Mouse (Mus musculus) heart, adult 8-10 months (tissue): Measurements from ENCODE around the gene Gm13288. TPM values are rescaled to one million over a fixed set of nuclear protein-coding genes. Genes with fewer than 3 reads are reported as not detected.
"Not testable (repeated sequence)": the region's sequence is repeated elsewhere in the genome, so short reads cannot be mapped to it uniquely, and the experiment has no call there.

Experiments used
- DNase-seq: peaks from one replicate; pipeline ENCODE4 v3.0.0; 2022; ENCODE audit warnings: low spot score
- total RNA-seq, 4 experiments: library from RNA; stranded (reverse); gene quantifications; 2 replicates each; pipeline ENCODE4 v1.2.4; 2022

The Gm13288 gene
- total RNA-seq, 4 experiments from 2014 or later, result not detected

GRCm38 (mm10) chr4:88799365-88799764 is 6.0 kb upstream of the Gm13288 start, which contains the start of gene Gm13285:
Gm13285 (plus strand) TSS chr4:88799665.
- DNase-seq, result not testable (repeated sequence)

- DNase-seq, result not testable (repeated sequence)
Observed at GRCm38 (mm10) chr4:88802954-88803353, 2.4 kb upstream of the Gm13288 start, which contains the start of gene Gm13287. Gm13287 (plus strand) TSS chr4:88803254.

- not testable (repeated sequence) for DNase-seq
Observed at GRCm38 (mm10) chr4:88805761-88806160, 430 bp downstream of the Gm13288 start.

GRCm38 (mm10) chr4:88815928-88816327 is 10.6 kb downstream of the Gm13288 start, which contains the start of gene Ifna7:
Ifna7 (plus strand) TSS chr4:88816228.
- DNase-seq, result no peak

GRCm38 (mm10) chr4:88819659-88820058 is 14.3 kb downstream of the Gm13288 start, which contains the start of gene Ifna11:
Ifna11 (plus strand) TSS chr4:88819959.
- no peak for DNase-seq

- DNase-seq, result no peak
Observed at GRCm38 (mm10) chr4:88822995-88823394, 17.7 kb downstream of the Gm13288 start.

GRCm38 (mm10) chr4:88827116-88827515 is 21.8 kb downstream of the Gm13288 start, which contains the start of gene Ifna6:
Ifna6 (plus strand) TSS chr4:88827416.
- not testable (repeated sequence) for DNase-seq

- DNase-seq, result no peak
Observed at GRCm38 (mm10) chr4:88830523-88830922, 25.2 kb downstream of the Gm13288 start.

GRCm38 (mm10) chr4:88835225-88835624 is 29.9 kb downstream of the Gm13288 start, which contains the start of gene Ifna5:
Ifna5 (plus strand) TSS chr4:88835525.
- not testable (repeated sequence) for DNase-seq

- no peak for DNase-seq
Observed at GRCm38 (mm10) chr4:88838828-88839227, 33.5 kb downstream of the Gm13288 start.

GRCm38 (mm10) chr4:88840058-88840457 is 34.7 kb downstream of the Gm13288 start:
- DNase-seq, result no peak

- no peak for DNase-seq
Observed at GRCm38 (mm10) chr4:88841438-88841911, 36.1 kb downstream of the Gm13288 start, which contains the start of gene Ifna4. Ifna4 (plus strand) TSS chr4:88841861.

GRCm38 (mm10) chr4:88845334-88845733 is 40.0 kb downstream of the Gm13288 start:
- no peak for DNase-seq

- DNase-seq, result no peak
Observed at GRCm38 (mm10) chr4:88849698-88850097, 44.4 kb downstream of the Gm13288 start, which contains the start of gene Ifna1. Ifna1 (plus strand) TSS chr4:88850087.

GRCm38 (mm10) chr4:88851026-88851763 is 45.9 kb downstream of the Gm13288 start:
- DNase-seq, result no peak

Other genes with a start within 250 kb of the Gm13288 start
- gene Ifna15, start 247.3 kb upstream of the Gm13288 start, total RNA-seq, result not detected
- gene Ifna14, start 233.7 kb upstream of the Gm13288 start, total RNA-seq, result not detected
- gene Ifna9, start 213.1 kb upstream of the Gm13288 start, total RNA-seq, result not detected
- not detected for gene Ifna12, start 202.2 kb upstream of the Gm13288 start, total RNA-seq
- not detected for gene C87499, start 171.1 kb upstream of the Gm13288 start, total RNA-seq
- not detected for gene Ifna13, start 161.1 kb upstream of the Gm13288 start, total RNA-seq
- gene Ifna16, start 128.6 kb upstream of the Gm13288 start, total RNA-seq, result not detected
- gene Ifna2, start 121.6 kb upstream of the Gm13288 start, total RNA-seq, result not detected
- gene Ifnab, start 114.2 kb upstream of the Gm13288 start, total RNA-seq, result not detected
- gene Gm26566, start 83.7 kb upstream of the Gm13288 start, total RNA-seq, result under 1 TPM; 0.41 to 0.87 (median 0.64) TPM
- gene Klhl9, start 83.1 kb upstream of the Gm13288 start, total RNA-seq, result 10 to 100 TPM; 67.8 to 80.5 (median 71.9) TPM
- gene Gm13271, start 50.7 kb upstream of the Gm13288 start, total RNA-seq, result not detected
- not detected for gene Gm13283, start 45.4 kb upstream of the Gm13288 start, total RNA-seq
- not detected for gene Gm13290, start 31.7 kb upstream of the Gm13288 start, total RNA-seq
- gene Gm13289, start 28.6 kb upstream of the Gm13288 start, total RNA-seq, result not detected
- not detected for gene Gm13272, start 25.7 kb upstream of the Gm13288 start, total RNA-seq
- not detected for gene Ifnz, start 23.4 kb upstream of the Gm13288 start, total RNA-seq
- gene Gm13276, start 19.8 kb upstream of the Gm13288 start, total RNA-seq, result not detected
- not detected for gene Gm13277, start 16.9 kb upstream of the Gm13288 start, total RNA-seq
- not detected for gene Gm13278, start 14.0 kb upstream of the Gm13288 start, total RNA-seq
- not detected for gene Gm13275, start 11.0 kb upstream of the Gm13288 start, total RNA-seq
- not detected for gene Gm13279, start 8.1 kb upstream of the Gm13288 start, total RNA-seq
- gene Gm13285, start 5.9 kb upstream of the Gm13288 start, total RNA-seq, result not detected
- not detected for gene Gm13287, start 2.3 kb upstream of the Gm13288 start, total RNA-seq
- gene Ifna7, start 10.7 kb downstream of the Gm13288 start, total RNA-seq, result not detected
- gene Ifna11, start 14.4 kb downstream of the Gm13288 start, total RNA-seq, result not detected
- not detected for gene Ifna6, start 21.9 kb downstream of the Gm13288 start, total RNA-seq
- gene Ifna5, start 30.0 kb downstream of the Gm13288 start, total RNA-seq, result not detected
- not detected for gene Ifna4, start 36.3 kb downstream of the Gm13288 start, total RNA-seq
- gene Ifna1, start 44.6 kb downstream of the Gm13288 start, total RNA-seq, result not detected
- gene Ifne, start 74.7 kb downstream of the Gm13288 start, total RNA-seq, result not detected